Mouse (Mus musculus) kidney, adult 2 months (tissue): ENCODE results near the gene Gcgr. TPM values are rescaled to one million over a fixed set of nuclear protein-coding genes. Genes with fewer than 3 reads are reported as not detected.
A peak's percentile ranks its signal among the peaks of the same experiment; 100 is the strongest.

Experiments used
- DNase-seq: peaks from one replicate; pipeline ENCODE4 v3.0.0; 2021
- H3K27ac ChIP-seq: fragments of 200-500 bp; 2 replicates; pipeline ENCODE4 v1.5.1; 2012; ENCODE audit warnings: low read depth, low read length, control low read depth, inconsistent platforms; ENCODE audit not compliant: insufficient read depth
- H3K27me3 ChIP-seq: fragments of 200-500 bp; replicated peaks from 2 replicates; pipeline ENCODE4 v1.6.1; 2012; ENCODE audit warnings: mild to moderate bottlenecking, moderate library complexity, low read length, inconsistent platforms; ENCODE audit not compliant: control insufficient read depth, insufficient read depth
- H3K36me3 ChIP-seq: fragments of 200-500 bp; 2 replicates; pipeline ENCODE4 v1.6.1; 2012; ENCODE audit warnings: mild to moderate bottlenecking, moderate library complexity, low read length, inconsistent platforms; ENCODE audit not compliant: control insufficient read depth, insufficient read depth
- H3K4me1 ChIP-seq: fragments of 200-500 bp; 2 replicates; pipeline ENCODE4 v1.6.1; 2011; ENCODE audit warnings: low read length; ENCODE audit not compliant: control insufficient read depth, insufficient read depth
- H3K4me3 ChIP-seq: fragments of 200-500 bp; 2 replicates; pipeline ENCODE4 v1.5.1; 2011; ENCODE audit warnings: mild to moderate bottlenecking, low read depth, low read length, control low read depth; ENCODE audit not compliant: insufficient read depth
- CTCF ChIP-seq: fragments of 200-500 bp; conservative IDR thresholded peaks from 2 replicates; pipeline ENCODE4 v1.5.1; 2011; ENCODE audit warnings: low read depth, mild to moderate bottlenecking, control low read depth, low read length, moderate library complexity, mixed read lengths; ENCODE audit not compliant: insufficient read depth, insufficient read length
- POLR2A ChIP-seq: fragments of 200-500 bp; IDR thresholded peaks from one replicate; pipeline ENCODE4 v1.6.1; 2011; ENCODE audit warnings: low read depth, low read length, control low read depth
- whole genome bisulfite sequencing: fragments of 180-500 bp; shearing (Covaris S2); methylation state at CpG from one replicate; pipeline ENCODE4 v1.1.7; 2018; 5-methylcytosine and 5-hydroxymethylcytosine counted together
- polyA plus RNA-seq: library from polyadenylated mRNA; depleted of rRNA; stranded (reverse); fragments of >200 nt; gene quantifications from 2 replicates; pipeline ENCODE4 v1.2.3, GENCODE M21; 2012

Gene Gcgr
- polyA plus RNA-seq, 1 experiment: 52.8 TPM

DNA sequence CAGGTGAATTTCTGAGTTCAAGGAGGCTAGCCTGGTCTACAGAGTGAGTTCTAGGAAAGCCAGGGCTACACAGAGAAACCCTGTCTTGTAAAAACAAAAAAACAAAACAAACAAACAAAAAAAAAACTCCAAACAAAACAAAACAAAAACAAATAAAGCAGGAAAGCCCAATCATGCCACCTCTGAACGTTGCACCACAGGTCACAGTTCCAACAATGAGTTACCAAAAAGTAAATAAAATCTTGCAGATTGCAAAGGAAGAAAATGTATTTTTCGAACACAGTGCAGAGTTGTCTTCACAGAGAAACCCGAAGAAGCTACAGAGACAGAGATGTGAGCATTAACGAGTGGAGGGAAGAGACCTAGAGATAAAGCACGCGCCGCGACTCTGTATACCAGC, 7.9 kb upstream of the Gcgr start:
- H3K27ac ChIP-seq: no peak overlapping the region

GRCm38 (mm10) chr11:120525959-120526358, 4.5 kb upstream of the Gcgr start:
- 91% methylated on average over 2 of the region's 2 CpGs for whole genome bisulfite sequencing
- H3K4me3 ChIP-seq: no peak overlapping the region
- TF ChIP-seq POLR2A (no peak), CTCF (no peak)

More for the DNA sequence above, 7.9 kb upstream of the Gcgr start:
- TF ChIP-seq CTCF: no peak
- H3K27me3 ChIP-seq: no peaks in the 10 kb centered on the region
- DNase-seq: no peak
- WGBS: 80% methylated on average over 8 of the region's 8 CpGs
- no peak overlapping the region for H3K4me3 ChIP-seq
- H3K36me3 ChIP-seq: no peaks in the 10 kb centered on the region
- no peaks in the 10 kb centered on the region for H3K4me1 ChIP-seq

DNA sequence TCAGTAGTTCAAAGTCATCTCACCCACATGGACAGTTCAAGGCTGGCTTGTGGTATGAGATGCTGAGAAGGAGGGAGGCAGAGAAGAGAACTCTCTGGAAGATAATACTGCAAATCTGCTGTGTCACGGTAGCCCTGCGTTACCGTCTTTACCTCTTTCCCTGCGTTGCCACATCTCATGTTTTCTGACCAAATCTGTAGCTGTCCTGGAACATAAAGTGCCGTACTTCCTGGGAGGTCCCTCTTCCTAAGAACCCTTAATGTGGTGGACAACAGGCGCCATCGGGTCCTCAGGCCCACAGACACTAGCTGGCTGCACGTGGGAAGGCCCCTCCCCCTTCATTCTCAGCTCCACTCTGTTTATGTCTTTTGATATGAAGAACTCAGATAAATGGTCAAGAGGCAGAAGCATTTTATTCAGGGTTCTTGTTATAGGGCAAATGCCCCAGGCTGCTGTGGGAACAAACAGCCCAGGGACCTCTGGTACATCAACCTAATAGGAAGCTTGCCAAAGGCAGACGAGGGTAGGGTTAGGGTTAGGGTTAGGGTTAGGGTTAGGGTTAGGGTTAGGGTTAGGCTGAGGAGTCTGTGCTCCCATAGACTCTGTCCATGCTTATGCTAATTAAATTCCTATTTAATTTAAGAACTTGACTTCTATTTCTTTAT, 2.7 kb upstream of the Gcgr start:
- no peaks in the 10 kb centered on the region for H3K36me3 ChIP-seq
- H3K27ac ChIP-seq: no peak overlapping the region
- H3K27me3 ChIP-seq: 0 out of 2 replicates have a peak, but pooled peaks cover 2% of the 10 kb centered on the region
- DNase-seq: no peak
- no peak for TF ChIP-seq CTCF
- no peak for TF ChIP-seq POLR2A
- 81% methylated on average over 9 of the region's 9 CpGs for WGBS
- no peak overlapping the region for H3K4me3 ChIP-seq
- 0 out of 2 replicates have a peak, but pooled peaks cover 8% of the 10 kb centered on the region for H3K4me1 ChIP-seq

More at GRCm38 (mm10) chr11:120525959-120526358, 4.5 kb upstream of the Gcgr start:
- no peak for DNase-seq
- Histone ChIP-seq H3K27ac (no peak overlapping the region), H3K4me1 (0 out of 2 replicates have a peak, but pooled peaks cover 6% of the 10 kb centered on the region), H3K27me3 (0 out of 2 replicates have a peak, but pooled peaks cover 2% of the 10 kb centered on the region), H3K36me3 (no peaks in the 10 kb centered on the region)

DNA sequence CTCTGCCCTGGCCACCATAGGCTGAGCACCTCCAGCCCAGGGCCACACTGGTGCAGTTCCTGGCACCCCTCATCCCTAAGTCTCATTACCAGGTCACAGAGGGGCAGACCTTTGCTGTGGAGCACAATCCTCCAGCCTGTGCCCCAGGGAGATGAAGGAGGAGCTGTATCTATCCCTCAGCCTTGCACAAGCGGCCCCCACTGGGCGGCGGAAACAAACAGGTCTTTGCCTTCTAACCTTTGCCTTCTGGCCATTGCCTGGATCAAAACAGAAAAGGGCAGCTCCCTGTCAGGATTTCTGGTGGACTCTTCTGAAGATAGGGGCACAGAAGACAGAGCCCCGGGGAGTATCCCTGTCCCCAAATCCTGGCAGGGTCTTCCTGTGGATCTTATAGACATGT, 1.6 kb upstream of the Gcgr start:
- no peaks in the 10 kb centered on the region for H3K36me3 ChIP-seq
- no peak overlapping the region for H3K4me3 ChIP-seq
- TF ChIP-seq POLR2A (no peak), CTCF (no peak)
- no peak overlapping the region for H3K27ac ChIP-seq
- DNase-seq: peak; percentile 55
- 0 out of 2 replicates have a peak, but pooled peaks cover 8% of the 10 kb centered on the region for H3K4me1 ChIP-seq
- H3K27me3 ChIP-seq: 0 out of 2 replicates have a peak, but pooled peaks cover 2% of the 10 kb centered on the region
- WGBS: 63% methylated on average over 4 of the region's 4 CpGs

GRCm38 (mm10) chr11:120531646-120532045, 1.1 kb downstream of the Gcgr start:
- Histone ChIP-seq H3K36me3 (no peaks in the 10 kb centered on the region), H3K4me1 (0 out of 2 replicates have a peak, but pooled peaks cover 8% of the 10 kb centered on the region), H3K27me3 (0 out of 2 replicates have a peak, but pooled peaks cover 2% of the 10 kb centered on the region), H3K4me3 (peak overlapping the region; percentile 9; the same call in 1 of the 2 replicates), H3K27ac (peak overlapping the region; percentile 62; the same call in 1 of the 2 replicates)
- TF ChIP-seq CTCF (no peak), POLR2A (no peak)
- WGBS: 33% methylated on average over 9 of the region's 9 CpGs
- peak; percentile 63 for DNase-seq

DNA sequence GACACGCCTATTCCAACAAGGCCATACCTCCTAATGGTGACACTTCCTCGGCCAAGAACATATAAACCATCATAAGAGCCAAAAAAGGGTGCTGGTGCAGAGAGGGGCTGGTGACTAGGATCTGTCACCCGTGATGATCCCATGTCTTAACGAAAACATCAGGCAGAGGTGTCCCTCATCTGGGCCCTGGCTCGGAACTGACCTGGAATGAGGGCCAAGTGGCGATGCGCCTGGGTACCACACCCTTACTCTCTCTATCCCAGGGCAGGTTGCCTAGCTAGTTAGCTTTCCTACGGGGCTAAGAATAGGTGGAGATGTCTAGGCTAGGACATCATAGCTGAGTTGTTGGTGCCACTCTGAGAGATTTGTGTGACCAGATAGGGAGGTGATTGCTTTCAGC, 3.6 kb downstream of the Gcgr start:
- H3K4me1 ChIP-seq: peaks cover 15% of the 10 kb centered on the region
- 0 out of 2 replicates have a peak, but pooled peaks cover 2% of the 10 kb centered on the region for H3K27me3 ChIP-seq
- H3K27ac ChIP-seq: no peak overlapping the region
- no peak for DNase-seq
- H3K36me3 ChIP-seq: no peaks in the 10 kb centered on the region
- no peak for TF ChIP-seq POLR2A
- TF ChIP-seq CTCF: no peak
- WGBS: 87% methylated on average over 8 of the region's 8 CpGs
- H3K4me3 ChIP-seq: no peak overlapping the region

GRCm38 (mm10) chr11:120535145-120535544, 4.6 kb downstream of the Gcgr start:
- Histone ChIP-seq H3K27ac (no peak overlapping the region), H3K36me3 (no peaks in the 10 kb centered on the region), H3K4me3 (no peak overlapping the region), H3K4me1 (peaks cover 19% of the 10 kb centered on the region), H3K27me3 (0 out of 2 replicates have a peak, but pooled peaks cover 2% of the 10 kb centered on the region)
- WGBS: 79% methylated on average over 3 of the region's 3 CpGs
- no peak for DNase-seq
- TF ChIP-seq CTCF (no peak), POLR2A (no peak)

- Histone ChIP-seq H3K27me3 (0 out of 2 replicates have a peak, but pooled peaks cover 1% of the 10 kb centered on the region), H3K36me3 (no peaks in the 10 kb centered on the region), H3K4me3 (no peak overlapping the region), H3K27ac (no peak overlapping the region), H3K4me1 (peaks cover 22% of the 10 kb centered on the region)
- no peak for DNase-seq
- 74% methylated on average over 3 of the region's 3 CpGs for WGBS
- TF ChIP-seq POLR2A (no peak), CTCF (no peak)
Measured at GRCm38 (mm10) chr11:120535804-120536203, 5.3 kb downstream of the Gcgr start.
